8 mouse cellular contexts compared by ENCODE assay signal in genomic region chr13:31806890-31807735, GRCm38 (mm10). TPM values are rescaled to one million over a fixed set of nuclear protein-coding genes. Genes with fewer than 3 reads are reported as not detected.
A peak's percentile ranks its signal among the peaks of the same experiment; 100 is the strongest.
DNase-seq lines count a peak whose midpoint lies in the region; ATAC-seq and TF ChIP-seq lines count a peak whose summit lies in the region.

No protein-coding gene starts in this region.

- H3K9me3 ChIP-seq in heart, embryonic 12.5 days (replicated peaks), result no peaks in the 10 kb centered on the region
- no peaks in the 10 kb centered on the region for H3K9me3 ChIP-seq in neural tube, embryonic 12.5 days

- peak; percentile 32 for DNase-seq in ovary, postnatal 36 days (ENCODE audit: low spot score)
- no peak for DNase-seq in ovary, adult 18-20 months (ENCODE audit: low spot score)
- DNase-seq in kidney, postnatal 10 days, result peak; percentile 62
- DNase-seq in frontal cortex, postnatal 10 days (ENCODE audit: low spot score in 2 of 2), result no peak
- no peak for DNase-seq in ovary, postnatal 14 days (ENCODE audit: low spot score)

- TF ChIP-seq POLR2A in bone marrow, adult 2 months (IDR thresholded peaks at IDR 0.05; ENCODE audit: borderline replicate concordance, control insufficient read depth, low read depth, low read length), result no peak

- peaks cover 2% of the 10 kb centered on the region; the same call in 1 of the 2 replicates for H3K4me1 ChIP-seq in bone marrow, adult 2 months (ENCODE audit: control insufficient read depth, insufficient read depth, low read length)
- H3K4me1 ChIP-seq in heart, embryonic 12.5 days (replicated peaks), result peaks cover 21% of the 10 kb centered on the region
- peaks cover 30% of the 10 kb centered on the region for H3K4me1 ChIP-seq in neural tube, embryonic 12.5 days

- H3K27me3 ChIP-seq in heart, embryonic 12.5 days (replicated peaks), result peaks cover 52% of the 10 kb centered on the region
- H3K27me3 ChIP-seq in neural tube, embryonic 12.5 days (replicated peaks), result peaks cover 90% of the 10 kb centered on the region

- H3K36me3 ChIP-seq in heart, embryonic 12.5 days, result peaks cover 7% of the 10 kb centered on the region
- H3K36me3 ChIP-seq in neural tube, embryonic 12.5 days, result no peaks in the 10 kb centered on the region

- no peak overlapping the region; the same call in 1 of the 2 replicates for H3K27ac ChIP-seq in bone marrow, adult 2 months (ENCODE audit: control insufficient read depth, insufficient read depth, low read depth, low read length, poor library complexity)
- H3K27ac ChIP-seq in heart, embryonic 12.5 days (ENCODE audit: poor library complexity, severe bottlenecking), result peak overlapping the region; percentile 100
- H3K27ac ChIP-seq in neural tube, embryonic 12.5 days, result peak overlapping the region; percentile 81

- TF ChIP-seq CTCF in bone marrow, adult 2 months (IDR thresholded peaks at IDR 0.05; ENCODE audit: control insufficient read depth, insufficient read depth, low read length), result no peak

- WGBS in bone marrow, adult 2 months, result 2% methylated on average over 101 of the region's 101 CpGs
- WGBS in heart, embryonic 12.5 days, result under 1% methylated on average over 93 of the region's 101 CpGs
- WGBS in neural tube, embryonic 12.5 days, result under 1% methylated on average over 101 of the region's 101 CpGs

- peak overlapping the region; percentile 92 for H3K9ac ChIP-seq in heart, embryonic 12.5 days
- peak overlapping the region; percentile 74 for H3K9ac ChIP-seq in neural tube, embryonic 12.5 days

- peak; percentile 30 for ATAC-seq in heart, embryonic 12.5 days (ENCODE audit: insufficient number of reproducible peaks, low FRiP score)
- ATAC-seq in neural tube, embryonic 12.5 days (ENCODE audit: low FRiP score, low read depth), result peak; percentile 52

- H3K4me3 ChIP-seq in bone marrow, adult 2 months (replicated peaks; ENCODE audit: control insufficient read depth, low read depth, low read length), result peak overlapping the region; percentile 45
- peak overlapping the region; percentile 93 for H3K4me3 ChIP-seq in heart, embryonic 12.5 days
- H3K4me3 ChIP-seq in neural tube, embryonic 12.5 days, result peak overlapping the region; percentile 50

- peak overlapping the region; percentile 98 for H3K4me2 ChIP-seq in heart, embryonic 12.5 days
- H3K4me2 ChIP-seq in neural tube, embryonic 12.5 days (replicated peaks), result peak overlapping the region; percentile 73

RNA-seq across cellular contexts. Expression of gene Foxc1, which starts 0.7 kb away (rescaled TPM):
- 2.5 and 3.8 TPM in 2 replicates for polyA plus RNA-seq in bone marrow, adult 2 months (2011; ENCODE audit: insufficient read depth, insufficient read length, low replicate concordance, missing spikeins)
- 5.4 and 6.4 TPM in 2 replicates for polyA plus RNA-seq in heart, embryonic 12.5 days (2016; fragmentation: Nextera tagmentation; extraction: Ambion mirVana)
- 6.9 and 7.7 TPM in 2 replicates for polyA plus RNA-seq in neural tube, embryonic 12.5 days (2016; fragmentation: Nextera tagmentation; extraction: Ambion mirVana)

Comparison
In these comparisons a context has a peak if more than half of its experiments do, and no peak if none do; other contexts are left out.
1. DNase-seq: peak in ovary, postnatal 36 days (single experiment) and kidney, postnatal 10 days (single experiment); none in ovary, adult 18-20 months (single experiment), frontal cortex, postnatal 10 days (0 of 2) and ovary, postnatal 14 days (single experiment).
2. Peak in every context shown above with its lines, with median percentiles within 50 percentile points of each other: H3K4me3 ChIP-seq.